Mouse (Mus musculus) lung, postnatal 0 days (tissue): ENCODE results near the gene Phospho1.

Experiments used
- CTCF ChIP-seq: IDR thresholded peaks from 2 replicates; pipeline ENCODE4 v1.5.1; 2016; ENCODE audit warnings: antibody characterized with exemption, mild to moderate bottlenecking
- EP300 ChIP-seq: IDR thresholded peaks from 2 replicates; pipeline ENCODE4 v1.6.1; 2016; ENCODE audit warnings: antibody characterized with exemption, mild to moderate bottlenecking, control low read depth

DNA sequence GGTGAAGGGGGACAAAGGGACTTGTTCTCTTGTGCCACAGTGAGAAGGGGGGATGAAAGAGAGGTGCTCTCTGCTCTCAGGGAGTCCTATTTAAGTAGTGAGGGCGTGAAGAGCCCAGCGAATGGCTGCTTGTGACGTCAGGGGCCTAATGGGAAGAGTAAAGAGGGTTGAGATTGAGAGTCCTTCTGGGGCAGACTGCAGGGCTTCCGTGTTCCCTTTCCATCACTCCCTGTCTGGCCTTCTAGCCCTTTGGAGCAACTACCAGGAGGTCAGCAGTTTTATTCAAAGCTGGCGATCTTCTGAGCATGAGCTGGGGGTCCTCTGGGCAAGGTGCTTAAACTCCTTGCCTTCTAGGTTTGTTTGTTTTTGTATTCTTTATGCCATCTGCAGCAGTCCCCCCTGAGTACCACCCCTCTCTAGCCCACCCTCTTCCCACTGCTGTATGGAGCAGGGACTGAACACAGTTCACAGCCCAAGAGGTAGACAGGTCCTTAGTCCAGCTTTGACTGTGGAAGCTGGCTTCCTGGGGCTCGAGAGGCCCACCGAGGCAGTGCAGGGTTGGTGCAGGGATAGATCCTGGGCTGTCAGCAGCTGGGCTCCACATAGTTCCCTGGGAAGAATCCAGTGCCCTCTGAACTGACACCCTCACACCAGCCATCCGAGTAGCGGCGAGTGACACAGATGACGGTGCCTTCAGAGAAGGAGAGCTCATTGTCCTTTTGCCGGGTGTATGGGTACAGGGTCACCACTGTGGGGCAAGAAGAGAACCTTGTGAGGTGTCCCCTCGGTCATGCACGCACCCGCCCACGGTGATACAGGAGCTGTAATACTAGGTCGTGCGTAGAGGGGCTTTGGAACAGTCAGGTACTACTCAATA is 8.1 kb downstream of the Phospho1 start:
- TF ChIP-seq CTCF (no peak), EP300 (no peak)
